Mouse (Mus musculus): ENCODE results near the gene Hs2st1. TPM values are rescaled to one million over a fixed set of nuclear protein-coding genes. Genes with fewer than 3 reads are reported as not detected.
A peak's percentile ranks its signal among the peaks of the same experiment; 100 is the strongest.

Hs2st1 gene
- polyA plus RNA-seq, 1 experiment from 2014 or later: 1.6 TPM

GRCm38 (mm10) chr3:144565212-144565611, 4.8 kb downstream of the Hs2st1 start:
- no peak for ATAC-seq (ENCODE audit: low read depth)
- WGBS (ENCODE audit: insufficient replicate concordance): 77% methylated on average over 7 of the region's 7 CpGs
- H3K9ac ChIP-seq (ENCODE audit: low read depth, low read length): no peak overlapping the region
- H3K9me3 ChIP-seq (replicated peaks; ENCODE audit: control insufficient read depth, low read length): no peaks in the 10 kb centered on the region
- H3K27me3 ChIP-seq (ENCODE audit: control insufficient read depth, insufficient read depth, low read depth, low read length): no peaks in the 10 kb centered on the region
- H3K4me3 ChIP-seq (ENCODE audit: low read depth, low read length): no peak overlapping the region
- peaks cover 18% of the 10 kb centered on the region for H3K4me1 ChIP-seq (ENCODE audit: control insufficient read depth, low read depth, low read length)
- no peak overlapping the region for H3K4me2 ChIP-seq (ENCODE audit: low read depth, low read length)
- no peaks in the 10 kb centered on the region for H3K36me3 ChIP-seq (ENCODE audit: control insufficient read depth, insufficient read depth)
- no peak overlapping the region for H3K27ac ChIP-seq (ENCODE audit: low read length)

- WGBS (ENCODE audit: insufficient replicate concordance): 76% methylated on average over 7 of the region's 7 CpGs
- Histone ChIP-seq H3K27me3 (ENCODE audit: control insufficient read depth, insufficient read depth, low read depth, low read length) (no peaks in the 10 kb centered on the region), H3K4me1 (ENCODE audit: control insufficient read depth, low read depth, low read length) (peaks cover 12% of the 10 kb centered on the region), H3K27ac (ENCODE audit: low read length) (no peak overlapping the region), H3K36me3 (ENCODE audit: control insufficient read depth, insufficient read depth) (no peaks in the 10 kb centered on the region), H3K4me2 (ENCODE audit: low read depth, low read length) (no peak overlapping the region), H3K4me3 (ENCODE audit: low read depth, low read length) (no peak overlapping the region), H3K9ac (ENCODE audit: low read depth, low read length) (no peak overlapping the region), H3K9me3 (replicated peaks; ENCODE audit: control insufficient read depth, low read length) (no peaks in the 10 kb centered on the region)
- no peak for ATAC-seq (ENCODE audit: low read depth)
These were observed 6.1 kb downstream of the Hs2st1 start for GRCm38 (mm10) chr3:144563916-144564315.

- 0 out of 2 replicates have a peak overlapping the region, but pooled peaks have one; percentile 20 for H3K4me3 ChIP-seq (ENCODE audit: low read depth, low read length)
- peak overlapping the region; percentile 41 for H3K4me2 ChIP-seq (ENCODE audit: low read depth, low read length)
These were observed 8.3 kb downstream of the Hs2st1 start for GRCm38 (mm10) chr3:144561511-144562250.

GRCm38 (mm10) chr3:144558274-144558673, 11.7 kb downstream of the Hs2st1 start:
- Histone ChIP-seq H3K9me3 (replicated peaks; ENCODE audit: control insufficient read depth, low read length) (no peaks in the 10 kb centered on the region), H3K4me1 (ENCODE audit: control insufficient read depth, low read depth, low read length) (peaks cover 11% of the 10 kb centered on the region), H3K4me3 (ENCODE audit: low read depth, low read length) (no peak overlapping the region), H3K4me2 (ENCODE audit: low read depth, low read length) (no peak overlapping the region), H3K36me3 (ENCODE audit: control insufficient read depth, insufficient read depth) (no peaks in the 10 kb centered on the region), H3K9ac (ENCODE audit: low read depth, low read length) (no peak overlapping the region), H3K27me3 (ENCODE audit: control insufficient read depth, insufficient read depth, low read depth, low read length) (no peaks in the 10 kb centered on the region), H3K27ac (ENCODE audit: low read length) (no peak overlapping the region)
- ATAC-seq (ENCODE audit: low read depth): no peak; the same call in 1 of the 2 replicates
- WGBS (ENCODE audit: insufficient replicate concordance): 38% methylated on average over 5 of the region's 5 CpGs

More at GRCm38 (mm10) chr3:144561511-144562250, 8.3 kb downstream of the Hs2st1 start:
- Histone ChIP-seq H3K27ac (ENCODE audit: low read length) (no peak overlapping the region), H3K36me3 (ENCODE audit: control insufficient read depth, insufficient read depth) (no peaks in the 10 kb centered on the region), H3K9me3 (replicated peaks; ENCODE audit: control insufficient read depth, low read length) (no peaks in the 10 kb centered on the region), H3K27me3 (ENCODE audit: control insufficient read depth, insufficient read depth, low read depth, low read length) (no peaks in the 10 kb centered on the region), H3K9ac (ENCODE audit: low read depth, low read length) (no peak overlapping the region), H3K4me1 (ENCODE audit: control insufficient read depth, low read depth, low read length) (peaks cover 8% of the 10 kb centered on the region)
- 0 out of 2 replicates have a peak, but pooled peaks have one; percentile 36 for ATAC-seq (ENCODE audit: low read depth)
- WGBS (ENCODE audit: insufficient replicate concordance): 28% methylated on average over 22 of the region's 22 CpGs

- Histone ChIP-seq H3K9me3 (replicated peaks; ENCODE audit: control insufficient read depth, low read length) (no peaks in the 10 kb centered on the region), H3K36me3 (ENCODE audit: control insufficient read depth, insufficient read depth) (no peaks in the 10 kb centered on the region), H3K9ac (ENCODE audit: low read depth, low read length) (no peak overlapping the region; the same call in 1 of the 2 replicates), H3K4me2 (ENCODE audit: low read depth, low read length) (no peak overlapping the region), H3K4me3 (ENCODE audit: low read depth, low read length) (no peak overlapping the region), H3K27ac (ENCODE audit: low read length) (no peak overlapping the region), H3K4me1 (ENCODE audit: control insufficient read depth, low read depth, low read length) (peaks cover 9% of the 10 kb centered on the region), H3K27me3 (ENCODE audit: control insufficient read depth, insufficient read depth, low read depth, low read length) (no peaks in the 10 kb centered on the region)
- WGBS (ENCODE audit: insufficient replicate concordance): 46% methylated on average over 16 of the region's 16 CpGs
- ATAC-seq (ENCODE audit: low read depth): no peak
These were observed 13.2 kb downstream of the Hs2st1 start for GRCm38 (mm10) chr3:144556625-144557324.

GRCm38 (mm10) chr3:144555144-144555543, 14.8 kb downstream of the Hs2st1 start:
- no peak overlapping the region for H3K4me2 ChIP-seq (ENCODE audit: low read depth, low read length)
- H3K36me3 ChIP-seq (ENCODE audit: control insufficient read depth, insufficient read depth): no peaks in the 10 kb centered on the region
- no peaks in the 10 kb centered on the region for H3K9me3 ChIP-seq (replicated peaks; ENCODE audit: control insufficient read depth, low read length)
- no peaks in the 10 kb centered on the region for H3K27me3 ChIP-seq (ENCODE audit: control insufficient read depth, insufficient read depth, low read depth, low read length)
- peaks cover 7% of the 10 kb centered on the region for H3K4me1 ChIP-seq (ENCODE audit: control insufficient read depth, low read depth, low read length)
- WGBS (ENCODE audit: insufficient replicate concordance): 80% methylated on average over 7 of the region's 7 CpGs
- no peak overlapping the region for H3K27ac ChIP-seq (ENCODE audit: low read length)
- ATAC-seq (ENCODE audit: low read depth): no peak
- H3K4me3 ChIP-seq (ENCODE audit: low read depth, low read length): no peak overlapping the region
- H3K9ac ChIP-seq (ENCODE audit: low read depth, low read length): no peak overlapping the region

- H3K36me3 ChIP-seq (ENCODE audit: control insufficient read depth, insufficient read depth): no peaks in the 10 kb centered on the region
- ATAC-seq (ENCODE audit: low read depth): peak; percentile 25; the same call in 1 of the 2 replicates
- WGBS (ENCODE audit: insufficient replicate concordance): 66% methylated on average over 9 of the region's 9 CpGs
- peak overlapping the region; percentile 10 for H3K4me2 ChIP-seq (ENCODE audit: low read depth, low read length)
- no peak overlapping the region for H3K4me3 ChIP-seq (ENCODE audit: low read depth, low read length)
- H3K27me3 ChIP-seq (ENCODE audit: control insufficient read depth, insufficient read depth, low read depth, low read length): no peaks in the 10 kb centered on the region
- H3K27ac ChIP-seq (ENCODE audit: low read length): peak overlapping the region; percentile 31; the same call in 1 of the 2 replicates
- no peaks in the 10 kb centered on the region for H3K9me3 ChIP-seq (replicated peaks; ENCODE audit: control insufficient read depth, low read length)
- H3K4me1 ChIP-seq (ENCODE audit: control insufficient read depth, low read depth, low read length): peaks cover 7% of the 10 kb centered on the region
- H3K9ac ChIP-seq (ENCODE audit: low read depth, low read length): no peak overlapping the region
These were observed 15.5 kb downstream of the Hs2st1 start for GRCm38 (mm10) chr3:144554503-144554902.

GRCm38 (mm10) chr3:144553942-144554341, 16.0 kb downstream of the Hs2st1 start:
- no peaks in the 10 kb centered on the region for H3K36me3 ChIP-seq (ENCODE audit: control insufficient read depth, insufficient read depth)
- H3K27me3 ChIP-seq (ENCODE audit: control insufficient read depth, insufficient read depth, low read depth, low read length): no peaks in the 10 kb centered on the region
- ATAC-seq (ENCODE audit: low read depth): peak; percentile 65
- no peak overlapping the region for H3K4me3 ChIP-seq (ENCODE audit: low read depth, low read length)
- WGBS (ENCODE audit: insufficient replicate concordance): 33% methylated on average over 7 of the region's 7 CpGs
- no peak overlapping the region for H3K9ac ChIP-seq (ENCODE audit: low read depth, low read length)
- peaks cover 7% of the 10 kb centered on the region for H3K4me1 ChIP-seq (ENCODE audit: control insufficient read depth, low read depth, low read length)
- no peak overlapping the region; the same call in 1 of the 2 replicates for H3K27ac ChIP-seq (ENCODE audit: low read length)
- H3K9me3 ChIP-seq (replicated peaks; ENCODE audit: control insufficient read depth, low read length): no peaks in the 10 kb centered on the region
- H3K4me2 ChIP-seq (ENCODE audit: low read depth, low read length): no peak overlapping the region

GRCm38 (mm10) chr3:144551416-144551815, 18.6 kb downstream of the Hs2st1 start:
- WGBS (ENCODE audit: insufficient replicate concordance): 39% methylated on average over 4 of the region's 4 CpGs
- Histone ChIP-seq H3K4me2 (ENCODE audit: low read depth, low read length) (no peak overlapping the region), H3K27me3 (ENCODE audit: control insufficient read depth, insufficient read depth, low read depth, low read length) (no peaks in the 10 kb centered on the region), H3K27ac (ENCODE audit: low read length) (no peak overlapping the region), H3K4me3 (ENCODE audit: low read depth, low read length) (no peak overlapping the region), H3K4me1 (ENCODE audit: control insufficient read depth, low read depth, low read length) (peaks cover 3% of the 10 kb centered on the region; the same call in 1 of the 2 replicates), H3K36me3 (ENCODE audit: control insufficient read depth, insufficient read depth) (no peaks in the 10 kb centered on the region), H3K9me3 (replicated peaks; ENCODE audit: control insufficient read depth, low read length) (no peaks in the 10 kb centered on the region), H3K9ac (ENCODE audit: low read depth, low read length) (no peak overlapping the region)
- ATAC-seq (ENCODE audit: low read depth): no peak

All from liver, embryonic 16.5 days (tissue).